Mouse (Mus musculus): ENCODE measurements around the gene a. TPM values are rescaled to one million over a fixed set of nuclear protein-coding genes. Genes with fewer than 3 reads are reported as not detected.
"Not testable (repeated sequence)": the region's sequence is repeated elsewhere in the genome, so short reads cannot be mapped to it uniquely, and the experiment has no call there.

The a gene
- polyA plus RNA-seq, 1 experiment from 2014 or later, result 0.54 TPM

GRCm38 (mm10) chr2:155053512-155053911 is 262.3 kb downstream of the a start:
- not testable (repeated sequence) for H3K27me3 ChIP-seq (ENCODE audit: control insufficient read depth, insufficient read depth, low read depth, low read length); ATAC-seq; H3K4me2 ChIP-seq (ENCODE audit: low read length); H3K4me3 ChIP-seq (ENCODE audit: low read depth, low read length); H3K27ac ChIP-seq (ENCODE audit: low read length); H3K36me3 ChIP-seq (ENCODE audit: control insufficient read depth, insufficient read depth, low read length); H3K9me3 ChIP-seq (replicated peaks; ENCODE audit: control insufficient read depth, low read length, poor library complexity, severe bottlenecking); H3K9ac ChIP-seq (ENCODE audit: low read depth, low read length)
- 88% methylated on average over 8 of the region's 8 CpGs for WGBS
- H3K4me1 ChIP-seq (ENCODE audit: control insufficient read depth, insufficient read depth, low read length), result peaks cover 11% of the 10 kb centered on the region

- Histone ChIP-seq H3K36me3 (ENCODE audit: control insufficient read depth, insufficient read depth, low read length) (peaks cover 3% of the 10 kb centered on the region; the same call in 1 of the 2 replicates), H3K4me2 (ENCODE audit: low read length) (no peak overlapping the region), H3K9me3 (replicated peaks; ENCODE audit: control insufficient read depth, low read length, poor library complexity, severe bottlenecking) (no peaks in the 10 kb centered on the region), H3K9ac (ENCODE audit: low read depth, low read length) (no peak overlapping the region), H3K4me3 (ENCODE audit: low read depth, low read length) (no peak overlapping the region), H3K27ac (ENCODE audit: low read length) (no peak overlapping the region), H3K27me3 (ENCODE audit: control insufficient read depth, insufficient read depth, low read depth, low read length) (no peaks in the 10 kb centered on the region), H3K4me1 (ENCODE audit: control insufficient read depth, insufficient read depth, low read length) (peaks cover 11% of the 10 kb centered on the region)
- WGBS, result 91% methylated on average over 3 of the region's 3 CpGs
- no peak for ATAC-seq
Measured at GRCm38 (mm10) chr2:155054672-155055071, 263.5 kb downstream of the a start.

GRCm38 (mm10) chr2:155056076-155056578 is 264.9 kb downstream of the a start:
- Histone ChIP-seq H3K27me3 (ENCODE audit: control insufficient read depth, insufficient read depth, low read depth, low read length) (no peaks in the 10 kb centered on the region), H3K4me1 (ENCODE audit: control insufficient read depth, insufficient read depth, low read length) (peaks cover 7% of the 10 kb centered on the region), H3K4me3 (ENCODE audit: low read depth, low read length) (no peak overlapping the region), H3K9me3 (replicated peaks; ENCODE audit: control insufficient read depth, low read length, poor library complexity, severe bottlenecking) (no peaks in the 10 kb centered on the region), H3K36me3 (ENCODE audit: control insufficient read depth, insufficient read depth, low read length) (peaks cover 7% of the 10 kb centered on the region), H3K9ac (ENCODE audit: low read depth, low read length) (no peak overlapping the region), H3K4me2 (ENCODE audit: low read length) (no peak overlapping the region), H3K27ac (ENCODE audit: low read length) (no peak overlapping the region)
- no peak for ATAC-seq
- 80% methylated on average over 5 of the region's 5 CpGs for WGBS

GRCm38 (mm10) chr2:155057361-155057760 is 266.2 kb downstream of the a start:
- no peak overlapping the region for H3K27ac ChIP-seq (ENCODE audit: low read length)
- no peaks in the 10 kb centered on the region for H3K9me3 ChIP-seq (replicated peaks; ENCODE audit: control insufficient read depth, low read length, poor library complexity, severe bottlenecking)
- H3K4me1 ChIP-seq (ENCODE audit: control insufficient read depth, insufficient read depth, low read length), result no peaks in the 10 kb centered on the region
- peaks cover 9% of the 10 kb centered on the region for H3K36me3 ChIP-seq (ENCODE audit: control insufficient read depth, insufficient read depth, low read length)
- no peaks in the 10 kb centered on the region for H3K27me3 ChIP-seq (ENCODE audit: control insufficient read depth, insufficient read depth, low read depth, low read length)
- no peak overlapping the region for H3K4me3 ChIP-seq (ENCODE audit: low read depth, low read length)
- no peak for ATAC-seq
- H3K9ac ChIP-seq (ENCODE audit: low read depth, low read length), result no peak overlapping the region
- H3K4me2 ChIP-seq (ENCODE audit: low read length), result no peak overlapping the region
- 81% methylated on average over 1 of the region's 1 CpGs for WGBS

- no peak for ATAC-seq
- H3K9ac ChIP-seq (ENCODE audit: low read depth, low read length), result no peak overlapping the region
- H3K27ac ChIP-seq (ENCODE audit: low read length), result no peak overlapping the region
- WGBS, result 91% methylated on average over 9 of the region's 9 CpGs
- H3K4me2 ChIP-seq (ENCODE audit: low read length), result no peak overlapping the region
- H3K4me3 ChIP-seq (ENCODE audit: low read depth, low read length), result no peak overlapping the region
- H3K9me3 ChIP-seq (replicated peaks; ENCODE audit: control insufficient read depth, low read length, poor library complexity, severe bottlenecking), result no peaks in the 10 kb centered on the region
- peaks cover 5% of the 10 kb centered on the region; the same call in 1 of the 2 replicates for H3K36me3 ChIP-seq (ENCODE audit: control insufficient read depth, insufficient read depth, low read length)
- H3K27me3 ChIP-seq (ENCODE audit: control insufficient read depth, insufficient read depth, low read depth, low read length), result no peaks in the 10 kb centered on the region
- peaks cover 23% of the 10 kb centered on the region for H3K4me1 ChIP-seq (ENCODE audit: control insufficient read depth, insufficient read depth, low read length)
Measured at GRCm38 (mm10) chr2:155071027-155071426, 279.8 kb downstream of the a start.

GRCm38 (mm10) chr2:155072353-155073145 is 281.3 kb downstream of the a start:
- Histone ChIP-seq H3K4me1 (ENCODE audit: control insufficient read depth, insufficient read depth, low read length) (peaks cover 23% of the 10 kb centered on the region), H3K27me3 (ENCODE audit: control insufficient read depth, insufficient read depth, low read depth, low read length) (no peaks in the 10 kb centered on the region), H3K4me3 (ENCODE audit: low read depth, low read length) (no peak overlapping the region), H3K9ac (ENCODE audit: low read depth, low read length) (no peak overlapping the region), H3K9me3 (replicated peaks; ENCODE audit: control insufficient read depth, low read length, poor library complexity, severe bottlenecking) (no peaks in the 10 kb centered on the region), H3K36me3 (ENCODE audit: control insufficient read depth, insufficient read depth, low read length) (peaks cover 4% of the 10 kb centered on the region; the same call in 1 of the 2 replicates), H3K27ac (ENCODE audit: low read length) (no peak overlapping the region), H3K4me2 (ENCODE audit: low read length) (no peak overlapping the region; the same call in 1 of the 2 replicates)
- WGBS, result 87% methylated on average over 8 of the region's 8 CpGs
- no peak for ATAC-seq

- Histone ChIP-seq H3K4me3 (ENCODE audit: low read depth, low read length) (peak overlapping the region; percentile 66), H3K9ac (ENCODE audit: low read depth, low read length) (peak overlapping the region; percentile 85), H3K9me3 (replicated peaks; ENCODE audit: control insufficient read depth, low read length, poor library complexity, severe bottlenecking) (no peaks in the 10 kb centered on the region), H3K4me1 (ENCODE audit: control insufficient read depth, insufficient read depth, low read length) (peaks cover 23% of the 10 kb centered on the region), H3K27ac (ENCODE audit: low read length) (peak overlapping the region; percentile 89), H3K4me2 (ENCODE audit: low read length) (peak overlapping the region; percentile 85), H3K36me3 (ENCODE audit: control insufficient read depth, insufficient read depth, low read length) (no peaks in the 10 kb centered on the region), H3K27me3 (ENCODE audit: control insufficient read depth, insufficient read depth, low read depth, low read length) (no peaks in the 10 kb centered on the region)
- 7% methylated on average over 3 of the region's 3 CpGs for WGBS
- ATAC-seq, result no peak
Measured at GRCm38 (mm10) chr2:155073347-155073746, 282.1 kb downstream of the a start.

- WGBS, result under 1% methylated on average over 56 of the region's 56 CpGs
Measured at GRCm38 (mm10) chr2:155073978-155074765, 283.0 kb downstream of the a start, which contains the start of gene Ahcy. Gene Ahcy, minus strand, starts transcription at chr2:155074497.

More at GRCm38 (mm10) chr2:155073978-155074765, 283.0 kb downstream of the a start, which contains the start of gene Ahcy:
- Histone ChIP-seq H3K27me3 (ENCODE audit: control insufficient read depth, insufficient read depth, low read depth, low read length) (no peaks in the 10 kb centered on the region), H3K36me3 (ENCODE audit: control insufficient read depth, insufficient read depth, low read length) (no peaks in the 10 kb centered on the region), H3K9ac (ENCODE audit: low read depth, low read length) (peak within 1 kb of the TSS; percentile 85), H3K27ac (ENCODE audit: low read length) (peak within 1 kb of the TSS; percentile 89), H3K4me3 (ENCODE audit: low read depth, low read length) (peak within 1 kb of the TSS; percentile 66), H3K9me3 (replicated peaks; ENCODE audit: control insufficient read depth, low read length, poor library complexity, severe bottlenecking) (no peaks in the 10 kb centered on the region), H3K4me2 (ENCODE audit: low read length) (peak within 1 kb of the TSS; percentile 85), H3K4me1 (ENCODE audit: control insufficient read depth, insufficient read depth, low read length) (peaks cover 23% of the 10 kb centered on the region)
- ATAC-seq, result peak; percentile 95

Measured in midbrain, embryonic 16.5 days (tissue).